Comparison of ENCODE assay signal across 27 mouse cellular contexts in the genomic region with DNA sequence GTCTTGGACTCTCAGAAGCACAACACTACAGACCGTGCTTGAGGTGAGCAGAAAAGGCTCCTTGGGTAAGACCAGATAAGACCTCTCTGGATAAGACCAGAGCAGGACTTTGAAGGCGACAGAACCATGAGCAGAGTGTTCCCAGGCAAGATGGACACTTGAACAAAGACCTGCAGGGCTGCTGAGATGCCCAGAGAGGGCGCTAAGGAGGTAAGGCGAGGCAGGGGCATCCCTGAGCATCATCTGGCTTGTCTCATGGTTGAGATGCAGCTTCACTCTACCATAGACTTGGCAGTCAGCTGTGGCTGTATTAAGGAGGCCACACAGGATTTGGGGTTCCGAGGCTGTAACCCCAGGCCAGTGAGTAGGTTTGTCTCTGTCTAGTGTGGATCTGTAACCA. TPM values are rescaled to one million over a fixed set of nuclear protein-coding genes. Genes with fewer than 3 reads are reported as not detected.
DNase-seq lines count a peak whose midpoint lies in the region; ATAC-seq and TF ChIP-seq lines count a peak whose summit lies in the region.
"Had no signal": no experiment of that assay in that cellular context is flagged by ENCODE, and none has a peak within 500 bp of the region (broad histone marks: within the 10 kb centered on the region; RNA-seq: fewer than 3 reads in every experiment).

No protein-coding gene starts in this region.

- 73% methylated on average over 5 of the region's 5 CpGs for WGBS in kidney, postnatal 0 days
- 79% methylated on average over 5 of the region's 5 CpGs for WGBS in kidney, embryonic 14.5 days
- WGBS in midbrain, postnatal 0 days: 81% methylated on average over 5 of the region's 5 CpGs
- 79% methylated on average over 5 of the region's 5 CpGs for WGBS in midbrain, embryonic 14.5 days

- no peaks in the 10 kb centered on the region for H3K9me3 ChIP-seq in kidney, postnatal 0 days (replicated peaks; ENCODE audit: low read length)
- H3K9me3 ChIP-seq in kidney, embryonic 14.5 days (ENCODE audit: control insufficient read depth, low read length): peaks cover 2% of the 10 kb centered on the region; the same call in 1 of the 2 replicates
- H3K9me3 ChIP-seq in midbrain, postnatal 0 days (ENCODE audit: low read length): no peaks in the 10 kb centered on the region
- H3K9me3 ChIP-seq in midbrain, embryonic 14.5 days (ENCODE audit: control insufficient read depth, low read length): no peaks in the 10 kb centered on the region
- H3K9me3 ChIP-seq: limb, embryonic 15.5 days had no signal

- ATAC-seq in kidney, postnatal 0 days (replicated peaks; ENCODE audit: low FRiP score, low read depth): no peak
- ATAC-seq in kidney, embryonic 14.5 days (ENCODE audit: low FRiP score, low TSS enrichment): no peak
- no peak for ATAC-seq in midbrain, postnatal 0 days (ENCODE audit: low FRiP score)
- ATAC-seq in midbrain, embryonic 14.5 days (ENCODE audit: low FRiP score, low TSS enrichment): no peak
- ATAC-seq in granulocyte monocyte progenitor cell, adult 5-6 weeks (replicated peaks; ENCODE audit: poor library complexity, severe bottlenecking): no peak
- ATAC-seq: forebrain, embryonic 14.5 days; inflammation-experienced regulatory T-cells, adult 6 months had no signal

- peaks cover 42% of the 10 kb centered on the region for H3K36me3 ChIP-seq in kidney, postnatal 0 days (ENCODE audit: insufficient read depth, low read length)
- peaks cover 39% of the 10 kb centered on the region for H3K36me3 ChIP-seq in kidney, embryonic 14.5 days (ENCODE audit: control insufficient read depth, insufficient read depth, low read length)
- H3K36me3 ChIP-seq in midbrain, postnatal 0 days (ENCODE audit: insufficient read depth, low read length): peaks cover 42% of the 10 kb centered on the region
- H3K36me3 ChIP-seq in midbrain, embryonic 14.5 days (ENCODE audit: control insufficient read depth, insufficient read depth, low read length): peaks cover 49% of the 10 kb centered on the region

- H3K4me2 ChIP-seq in kidney, postnatal 0 days (ENCODE audit: low read length): no peak overlapping the region
- no peak overlapping the region for H3K4me2 ChIP-seq in kidney, embryonic 14.5 days (replicated peaks; ENCODE audit: low read depth, low read length)
- H3K4me2 ChIP-seq in midbrain, postnatal 0 days (ENCODE audit: low read depth, low read length, poor library complexity, severe bottlenecking): no peak overlapping the region
- H3K4me2 ChIP-seq in midbrain, embryonic 14.5 days (ENCODE audit: low read length): no peak overlapping the region
- H3K4me2 ChIP-seq: embryonic facial prominence, embryonic 13.5 days; heart, embryonic 11.5 days; limb, embryonic 15.5 days; midbrain, embryonic 12.5 days; neural tube, embryonic 13.5 days had no signal

- no peak overlapping the region for H3K4me3 ChIP-seq in kidney, postnatal 0 days (replicated peaks; ENCODE audit: low read depth, low read length)
- H3K4me3 ChIP-seq in kidney, embryonic 14.5 days (ENCODE audit: low read length): no peak overlapping the region
- no peak overlapping the region for H3K4me3 ChIP-seq in midbrain, postnatal 0 days (ENCODE audit: low read depth, low read length)
- no peak overlapping the region for H3K4me3 ChIP-seq in midbrain, embryonic 14.5 days (replicated peaks; ENCODE audit: low read depth, low read length)
- H3K4me3 ChIP-seq: embryonic facial prominence, embryonic 13.5 days; limb, embryonic 15.5 days; midbrain, embryonic 12.5 days; neural tube, embryonic 13.5 days had no signal

- H3K27me3 ChIP-seq in kidney, postnatal 0 days (ENCODE audit: insufficient read depth, low read length): no peaks in the 10 kb centered on the region
- no peaks in the 10 kb centered on the region for H3K27me3 ChIP-seq in kidney, embryonic 14.5 days (ENCODE audit: control insufficient read depth, insufficient read depth, low read length)
- no peaks in the 10 kb centered on the region for H3K27me3 ChIP-seq in midbrain, postnatal 0 days (ENCODE audit: insufficient read depth, low read length)
- no peaks in the 10 kb centered on the region for H3K27me3 ChIP-seq in midbrain, embryonic 14.5 days (ENCODE audit: control insufficient read depth, insufficient read depth, low read length)
- H3K27me3 ChIP-seq: embryonic facial prominence, embryonic 13.5 days; limb, embryonic 15.5 days; midbrain, embryonic 12.5 days had no signal

- H3K27ac ChIP-seq in kidney, postnatal 0 days: no peak overlapping the region
- H3K27ac ChIP-seq in kidney, embryonic 14.5 days (ENCODE audit: low read depth, low read length): no peak overlapping the region
- H3K27ac ChIP-seq in midbrain, postnatal 0 days (ENCODE audit: low read depth, low read length): no peak overlapping the region
- no peak overlapping the region for H3K27ac ChIP-seq in midbrain, embryonic 14.5 days (replicated peaks; ENCODE audit: low read depth, low read length)
- H3K27ac ChIP-seq: embryonic facial prominence, embryonic 13.5 days; limb, embryonic 15.5 days; midbrain, embryonic 12.5 days; neural tube, embryonic 13.5 days had no signal

- TF ChIP-seq CTCF in kidney, postnatal 0 days (IDR thresholded peaks at IDR 0.05; ENCODE audit: low read depth): peak; percentile 5; the same call in 1 of the 2 replicates
- TF ChIP-seq CTCF in midbrain, postnatal 0 days (IDR thresholded peaks at IDR 0.05): peak; percentile 29; the same call in 1 of the 2 replicates
- 0 out of 2 replicates have a peak, but pooled peaks have one; percentile 1 for TF ChIP-seq CTCF in brain, embryonic 14.5 days (IDR thresholded peaks at IDR 0.05; ENCODE audit: borderline replicate concordance, extremely low read depth, insufficient read depth, insufficient read length)

- no peak for TF ChIP-seq POLR2A in brain, embryonic 14.5 days (IDR thresholded peaks at IDR 0.05; ENCODE audit: borderline replicate concordance, extremely low read depth, insufficient read depth, insufficient read length, poor library complexity, severe bottlenecking)

- H3K4me1 ChIP-seq in kidney, postnatal 0 days (replicated peaks; ENCODE audit: insufficient read depth, low read length): peaks cover 6% of the 10 kb centered on the region
- peaks cover 7% of the 10 kb centered on the region for H3K4me1 ChIP-seq in kidney, embryonic 14.5 days (ENCODE audit: control insufficient read depth, insufficient read depth, low read length)
- H3K4me1 ChIP-seq in midbrain, postnatal 0 days (ENCODE audit: insufficient read depth, low read length): peaks cover 7% of the 10 kb centered on the region; the same call in 1 of the 2 replicates
- H3K4me1 ChIP-seq in midbrain, embryonic 14.5 days (ENCODE audit: control insufficient read depth, insufficient read depth, low read length): peaks cover 13% of the 10 kb centered on the region

- no peak overlapping the region for H3K9ac ChIP-seq in kidney, postnatal 0 days (ENCODE audit: low read depth, low read length)
- no peak overlapping the region for H3K9ac ChIP-seq in kidney, embryonic 14.5 days (ENCODE audit: low read depth, low read length)
- H3K9ac ChIP-seq in midbrain, postnatal 0 days (replicated peaks; ENCODE audit: low read length, poor library complexity, severe bottlenecking): no peak overlapping the region
- H3K9ac ChIP-seq in midbrain, embryonic 14.5 days (replicated peaks; ENCODE audit: low read length): no peak overlapping the region
- H3K9ac ChIP-seq: embryonic facial prominence, embryonic 13.5 days; limb, embryonic 15.5 days; midbrain, embryonic 12.5 days; neural tube, embryonic 13.5 days had no signal

- DNase-seq in kidney, postnatal 0 days (ENCODE audit: low spot score): no peak
- no peak for DNase-seq in midbrain, postnatal 0 days (ENCODE audit: low spot score)
- no peak for DNase-seq in midbrain, embryonic 14.5 days
- DNase-seq in brain, embryonic 14.5 days (ENCODE audit: low read depth): no peak
- no peak for DNase-seq in urinary bladder, postnatal 4 days (ENCODE audit: low spot score in 2 of 2)
- DNase-seq: adrenal gland, adult 2 months; gastrocnemius, postnatal 36 days; heart, postnatal 10 days; layer of hippocampus, postnatal 36 days; spleen, adult 18-20 months; thymus, adult 18-20 months had no signal

RNA-seq across cellular contexts. Expression of gene Pigt, which starts 2.0 kb away (rescaled TPM):
- 76.9 and 86.3 TPM in 2 replicates for polyA plus RNA-seq in kidney, postnatal 0 days (2015; fragmentation: Nextera tagmentation; extraction: Ambion mirVana)
- 70.7 and 79.2 TPM in 2 replicates for polyA plus RNA-seq in kidney, embryonic 14.5 days (2014; fragmentation: Nextera tagmentation; extraction: Ambion mirVana)
- 117 and 126 TPM in 2 replicates for total RNA-seq in midbrain, postnatal 0 days (2014; rRNA removed)
- 121 and 126 TPM in 2 replicates for polyA plus RNA-seq in midbrain, postnatal 0 days (2015; fragmentation: Nextera tagmentation; extraction: Ambion mirVana)
- 98.9 and 115 TPM in 2 replicates for polyA plus RNA-seq in midbrain, embryonic 14.5 days (2014; fragmentation: Nextera tagmentation; extraction: Ambion mirVana)
- polyA plus RNA-seq in brain, embryonic 14.5 days (2012; rRNA removed): 109 and 155 TPM in 2 replicates
- 97.1 and 103 TPM in 2 replicates for total RNA-seq in granulocyte monocyte progenitor cell, adult 5-6 weeks (2014; fragmentation: Nextera tagmentation)
- total RNA-seq in granulocyte monocyte progenitor cell, adult 5-6 weeks (2017): 27.2 and 27.5 TPM in 2 replicates

RNA-seq across cellular contexts. Expression of gene Dbndd2, which starts 13.4 kb away (rescaled TPM):
- polyA plus RNA-seq in kidney, postnatal 0 days (2015; fragmentation: Nextera tagmentation; extraction: Ambion mirVana): 22.5 and 23.3 TPM in 2 replicates
- 12.4 and 14.7 TPM in 2 replicates for polyA plus RNA-seq in kidney, embryonic 14.5 days (2014; fragmentation: Nextera tagmentation; extraction: Ambion mirVana)
- 21.1 and 26.7 TPM in 2 replicates for total RNA-seq in midbrain, postnatal 0 days (2014; rRNA removed)
- 24.8 and 25.4 TPM in 2 replicates for polyA plus RNA-seq in midbrain, postnatal 0 days (2015; fragmentation: Nextera tagmentation; extraction: Ambion mirVana)
- 11.4 and 11.8 TPM in 2 replicates for polyA plus RNA-seq in midbrain, embryonic 14.5 days (2014; fragmentation: Nextera tagmentation; extraction: Ambion mirVana)
- polyA plus RNA-seq in brain, embryonic 14.5 days (2012; rRNA removed): 11.4 and 13.1 TPM in 2 replicates
- 5.6 TPM in 1 of 2 replicates, not detected in the other for total RNA-seq in granulocyte monocyte progenitor cell, adult 5-6 weeks (2014; fragmentation: Nextera tagmentation)
- 0.46 and 0.95 TPM in 2 replicates for total RNA-seq in granulocyte monocyte progenitor cell, adult 5-6 weeks (2017)

RNA-seq across cellular contexts. Expression of gene Trp53tg5, which starts 25.8 kb away (rescaled TPM):
- polyA plus RNA-seq in kidney, postnatal 0 days (2015; fragmentation: Nextera tagmentation; extraction: Ambion mirVana): not detected in 2 replicates
- not detected in 2 replicates for polyA plus RNA-seq in kidney, embryonic 14.5 days (2014; fragmentation: Nextera tagmentation; extraction: Ambion mirVana)
- not detected in 2 replicates for total RNA-seq in midbrain, postnatal 0 days (2014; rRNA removed)
- polyA plus RNA-seq in midbrain, postnatal 0 days (2015; fragmentation: Nextera tagmentation; extraction: Ambion mirVana): not detected in 2 replicates
- not detected in 2 replicates for polyA plus RNA-seq in midbrain, embryonic 14.5 days (2014; fragmentation: Nextera tagmentation; extraction: Ambion mirVana)
- not detected in 2 replicates for polyA plus RNA-seq in brain, embryonic 14.5 days (2012; rRNA removed)
- total RNA-seq in granulocyte monocyte progenitor cell, adult 5-6 weeks (2014; fragmentation: Nextera tagmentation): not detected in 2 replicates
- not detected in 2 replicates for total RNA-seq in granulocyte monocyte progenitor cell, adult 5-6 weeks (2017)
- total RNA-seq: adrenal gland, adult 2 months; gastrocnemius, postnatal 36 days; heart, postnatal 10 days; layer of hippocampus, postnatal 36 days; left cerebral cortex, postnatal 25 days; megakaryocyte progenitor cell, adult 5-6 weeks had no signal
- polyA plus RNA-seq: adrenal gland, adult 2 months; embryonic facial prominence, embryonic 13.5 days; forebrain, embryonic 14.5 days; heart, embryonic 11.5 days; hindbrain, embryonic 11.5 days; inflammation-experienced regulatory T-cells, adult 6 months; kidney, embryonic 16.5 days; limb, embryonic 15.5 days; lung, embryonic 16.5 days; neural tube, embryonic 13.5 days; stomach, embryonic 14.5 days; urinary bladder, adult 2 months had no signal

RNA-seq across cellular contexts. Expression of gene Gm20458, which starts 38.5 kb away (rescaled TPM):
- polyA plus RNA-seq in kidney, postnatal 0 days (2015; fragmentation: Nextera tagmentation; extraction: Ambion mirVana): 22.8 and 23.3 TPM in 2 replicates
- 7.1 and 8.4 TPM in 2 replicates for polyA plus RNA-seq in kidney, embryonic 14.5 days (2014; fragmentation: Nextera tagmentation; extraction: Ambion mirVana)
- 4.7 and 15.0 TPM in 2 replicates for total RNA-seq in midbrain, postnatal 0 days (2014; rRNA removed)
- 6.9 and 7.2 TPM in 2 replicates for polyA plus RNA-seq in midbrain, postnatal 0 days (2015; fragmentation: Nextera tagmentation; extraction: Ambion mirVana)
- 3.4 and 5.1 TPM in 2 replicates for polyA plus RNA-seq in midbrain, embryonic 14.5 days (2014; fragmentation: Nextera tagmentation; extraction: Ambion mirVana)
- 8.0 and 10.2 TPM in 2 replicates for polyA plus RNA-seq in brain, embryonic 14.5 days (2012; rRNA removed)
- not detected in 2 replicates for total RNA-seq in granulocyte monocyte progenitor cell, adult 5-6 weeks (2014; fragmentation: Nextera tagmentation)
- total RNA-seq in granulocyte monocyte progenitor cell, adult 5-6 weeks (2017): not detected in 2 replicates
- total RNA-seq: megakaryocyte progenitor cell, adult 5-6 weeks had no signal

RNA-seq across cellular contexts. Expression of gene Sys1, which starts 42.6 kb away (rescaled TPM):
- 83.0 and 83.1 TPM in 2 replicates for polyA plus RNA-seq in kidney, postnatal 0 days (2015; fragmentation: Nextera tagmentation; extraction: Ambion mirVana)
- polyA plus RNA-seq in kidney, embryonic 14.5 days (2014; fragmentation: Nextera tagmentation; extraction: Ambion mirVana): 66.8 and 69.4 TPM in 2 replicates
- total RNA-seq in midbrain, postnatal 0 days (2014; rRNA removed): 194 and 206 TPM in 2 replicates
- 103 and 108 TPM in 2 replicates for polyA plus RNA-seq in midbrain, postnatal 0 days (2015; fragmentation: Nextera tagmentation; extraction: Ambion mirVana)
- 93.1 and 97.2 TPM in 2 replicates for polyA plus RNA-seq in midbrain, embryonic 14.5 days (2014; fragmentation: Nextera tagmentation; extraction: Ambion mirVana)
- polyA plus RNA-seq in brain, embryonic 14.5 days (2012; rRNA removed): 69.6 and 82.0 TPM in 2 replicates
- total RNA-seq in granulocyte monocyte progenitor cell, adult 5-6 weeks (2014; fragmentation: Nextera tagmentation): 30.4 and 35.3 TPM in 2 replicates
- 11.5 and 18.1 TPM in 2 replicates for total RNA-seq in granulocyte monocyte progenitor cell, adult 5-6 weeks (2017)
